Mouse (Mus musculus): ENCODE data around the gene Srgap2. TPM values are rescaled to one million over a fixed set of nuclear protein-coding genes. Genes with fewer than 3 reads are reported as not detected.

Srgap2 gene
- polyA plus RNA-seq, 1 experiment from 2014 or later: 55.6 TPM

Small RNAs within 50 kb of the gene (microRNA-seq; reads per million reads assigned to microRNA genes)
- gene Gm24273: not detected

Other genes with a start within 250 kb of the Srgap2 start
- 0.55 and 0.93 TPM in 2 replicates for gene Ikbke, start 247.7 kb downstream of the Srgap2 start, polyA plus RNA-seq (2014; fragmentation: Nextera tagmentation; extraction: Ambion mirVana)
- gene Fam72a, start 551 bp upstream of the Srgap2 start, polyA plus RNA-seq (2014; fragmentation: Nextera tagmentation; extraction: Ambion mirVana): 0.48 and 1.1 TPM in 2 replicates
- not detected in 2 replicates for gene Avpr1b, start 71.9 kb upstream of the Srgap2 start, polyA plus RNA-seq (2014; fragmentation: Nextera tagmentation; extraction: Ambion mirVana)
- gene Ctse, start 111.0 kb upstream of the Srgap2 start, polyA plus RNA-seq (2014; fragmentation: Nextera tagmentation; extraction: Ambion mirVana): not detected in 2 replicates
- 0.48 and 1.0 TPM in 2 replicates for gene Rab7b, start 161.3 kb upstream of the Srgap2 start, polyA plus RNA-seq (2014; fragmentation: Nextera tagmentation; extraction: Ambion mirVana)
- gene Slc26a9, start 216.7 kb upstream of the Srgap2 start, polyA plus RNA-seq (2014; fragmentation: Nextera tagmentation; extraction: Ambion mirVana): 0.04 TPM in 1 of 2 replicates, not detected in the other

All from neural tube, embryonic 14.5 days (tissue).